Mouse (Mus musculus): ENCODE data around the gene Ttn.

Ttn gene

DNA sequence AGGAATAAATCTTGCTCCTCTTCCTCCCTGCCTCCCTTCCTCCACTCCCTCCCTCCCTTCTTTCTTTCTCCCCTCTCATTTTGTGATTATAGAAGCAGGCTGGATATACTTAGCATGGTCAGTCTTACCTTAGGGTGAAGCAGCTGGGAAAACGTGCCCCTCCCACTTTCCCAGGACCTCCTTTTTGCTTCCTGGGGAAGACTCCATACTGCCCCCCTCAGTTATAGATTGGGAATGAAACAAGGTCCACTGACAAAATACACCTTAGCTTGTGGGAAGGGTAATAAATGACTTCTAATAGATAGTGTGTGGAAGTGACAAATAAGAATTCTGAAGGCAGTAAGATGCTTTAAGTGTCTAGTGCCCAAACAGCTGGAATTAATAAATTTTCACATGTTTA, 326.4 kb downstream of the Ttn start:
- DNase-seq (ENCODE audit: low spot score), result no peak

DNA sequence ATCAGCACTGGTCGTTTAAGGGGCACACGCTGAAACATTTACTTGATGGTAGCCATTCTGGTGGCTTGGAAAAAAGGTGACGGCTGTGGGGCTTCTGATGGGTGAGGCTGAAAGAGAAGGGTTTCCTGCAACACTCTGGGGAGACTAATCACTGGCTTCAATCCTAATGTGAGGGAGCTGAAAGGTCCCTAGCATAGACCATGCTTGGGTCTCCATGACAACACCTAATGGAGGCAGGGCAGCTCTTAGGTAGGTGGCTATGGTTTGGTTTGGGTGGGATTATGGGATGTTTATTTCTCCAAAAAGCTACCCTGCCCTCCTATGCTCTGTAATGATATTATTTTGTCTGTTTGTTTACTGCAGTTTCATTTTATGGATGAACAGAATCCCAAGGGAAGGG, 326.9 kb downstream of the Ttn start:
- no peak for DNase-seq (ENCODE audit: low spot score)

DNA sequence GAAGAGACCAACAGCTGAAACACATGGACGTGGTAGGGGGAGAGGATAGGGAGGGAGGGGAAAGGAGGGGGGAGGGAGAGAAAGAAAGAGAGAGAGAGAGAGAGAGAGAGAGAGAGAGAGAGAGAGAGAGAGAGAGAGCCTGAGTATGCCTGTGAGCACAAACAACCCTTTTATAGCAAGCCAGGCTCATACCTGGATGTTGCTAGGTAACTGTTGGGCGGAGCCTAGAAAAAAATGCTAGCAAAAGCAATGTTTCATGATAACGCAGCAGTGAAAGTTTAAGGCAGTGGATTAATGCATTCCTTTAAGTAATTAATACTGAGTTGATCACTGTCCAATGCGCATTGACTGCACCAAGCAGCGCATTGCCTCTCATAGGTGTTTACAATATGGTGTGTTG, 327.7 kb downstream of the Ttn start:
- DNase-seq (ENCODE audit: low spot score), result no peak
